Mouse (Mus musculus): ENCODE data around the gene Map3k6. TPM values are rescaled to one million over a fixed set of nuclear protein-coding genes. Genes with fewer than 3 reads are reported as not detected.

The Map3k6 gene
- polyA plus RNA-seq, 1 experiment from 2014 or later: 1.2 TPM

- ATAC-seq (replicated peaks; ENCODE audit: low FRiP score): no peak
- WGBS: 84% methylated on average over 8 of the region's 8 CpGs
- Histone ChIP-seq H3K9me3 (ENCODE audit: control insufficient read depth, low read length) (no peaks in the 10 kb centered on the region), H3K36me3 (ENCODE audit: control insufficient read depth, insufficient read depth, low read length) (no peaks in the 10 kb centered on the region), H3K4me2 (ENCODE audit: low read depth, low read length, severe bottlenecking) (no peak overlapping the region), H3K4me1 (replicated peaks; ENCODE audit: control insufficient read depth, insufficient read depth, low read length) (peaks cover 6% of the 10 kb centered on the region; the same call in 1 of the 2 replicates), H3K27me3 (ENCODE audit: control insufficient read depth, insufficient read depth, low read length) (peaks cover 7% of the 10 kb centered on the region; the same call in 1 of the 2 replicates), H3K9ac (ENCODE audit: low read length) (no peak overlapping the region), H3K4me3 (ENCODE audit: low read depth, low read length) (no peak overlapping the region), H3K27ac (ENCODE audit: low read depth, low read length) (no peak overlapping the region)
- DNase-seq (ENCODE audit: low spot score): no peak
Measured at GRCm38 (mm10) chr4:133221701-133222100, 18.9 kb upstream of the Map3k6 start.

- ATAC-seq (replicated peaks; ENCODE audit: low FRiP score): no peak
- no peak overlapping the region for H3K27ac ChIP-seq (ENCODE audit: low read depth, low read length)
- no peak for DNase-seq (ENCODE audit: low spot score)
Measured at GRCm38 (mm10) chr4:133223875-133224274, 16.7 kb upstream of the Map3k6 start.

GRCm38 (mm10) chr4:133226073-133226472, 14.5 kb upstream of the Map3k6 start:
- H3K36me3 ChIP-seq (ENCODE audit: control insufficient read depth, insufficient read depth, low read length): no peaks in the 10 kb centered on the region
- no peak overlapping the region for H3K4me3 ChIP-seq (ENCODE audit: low read depth, low read length)
- H3K9ac ChIP-seq (ENCODE audit: low read length): no peak overlapping the region
- H3K27me3 ChIP-seq (ENCODE audit: control insufficient read depth, insufficient read depth, low read length): 0 out of 2 replicates have a peak, but pooled peaks cover under 1% of the 10 kb centered on the region
- H3K4me1 ChIP-seq (replicated peaks; ENCODE audit: control insufficient read depth, insufficient read depth, low read length): peaks cover under 1% of the 10 kb centered on the region; the same call in 1 of the 2 replicates
- 76% methylated on average over 10 of the region's 10 CpGs for WGBS
- H3K27ac ChIP-seq (ENCODE audit: low read depth, low read length): no peak overlapping the region
- DNase-seq (ENCODE audit: low spot score) (no peak), ATAC-seq (replicated peaks; ENCODE audit: low FRiP score) (no peak)
- H3K4me2 ChIP-seq (ENCODE audit: low read depth, low read length, severe bottlenecking): no peak overlapping the region
- H3K9me3 ChIP-seq (ENCODE audit: control insufficient read depth, low read length): no peaks in the 10 kb centered on the region

More at GRCm38 (mm10) chr4:133223875-133224274, 16.7 kb upstream of the Map3k6 start:
- no peaks in the 10 kb centered on the region for H3K9me3 ChIP-seq (ENCODE audit: control insufficient read depth, low read length)
- peaks cover 6% of the 10 kb centered on the region; the same call in 1 of the 2 replicates for H3K4me1 ChIP-seq (replicated peaks; ENCODE audit: control insufficient read depth, insufficient read depth, low read length)
- H3K36me3 ChIP-seq (ENCODE audit: control insufficient read depth, insufficient read depth, low read length): no peaks in the 10 kb centered on the region
- 30% methylated on average over 5 of the region's 5 CpGs for WGBS
- H3K4me2 ChIP-seq (ENCODE audit: low read depth, low read length, severe bottlenecking): no peak overlapping the region
- peaks cover 7% of the 10 kb centered on the region; the same call in 1 of the 2 replicates for H3K27me3 ChIP-seq (ENCODE audit: control insufficient read depth, insufficient read depth, low read length)
- no peak overlapping the region; the same call in 1 of the 2 replicates for H3K9ac ChIP-seq (ENCODE audit: low read length)
- H3K4me3 ChIP-seq (ENCODE audit: low read depth, low read length): no peak overlapping the region

GRCm38 (mm10) chr4:133227636-133228035, 13.0 kb upstream of the Map3k6 start:
- no peak for ATAC-seq (replicated peaks; ENCODE audit: low FRiP score)
- H3K36me3 ChIP-seq (ENCODE audit: control insufficient read depth, insufficient read depth, low read length): no peaks in the 10 kb centered on the region
- H3K27ac ChIP-seq (ENCODE audit: low read depth, low read length): no peak overlapping the region
- H3K9me3 ChIP-seq (ENCODE audit: control insufficient read depth, low read length): no peaks in the 10 kb centered on the region
- no peak for DNase-seq (ENCODE audit: low spot score)
- WGBS: 69% methylated on average over 8 of the region's 8 CpGs
- H3K4me1 ChIP-seq (replicated peaks; ENCODE audit: control insufficient read depth, insufficient read depth, low read length): no peaks in the 10 kb centered on the region
- H3K9ac ChIP-seq (ENCODE audit: low read length): no peak overlapping the region
- H3K4me2 ChIP-seq (ENCODE audit: low read depth, low read length, severe bottlenecking): no peak overlapping the region
- H3K4me3 ChIP-seq (ENCODE audit: low read depth, low read length): no peak overlapping the region
- no peaks in the 10 kb centered on the region for H3K27me3 ChIP-seq (ENCODE audit: control insufficient read depth, insufficient read depth, low read length)

- Histone ChIP-seq H3K4me1 (replicated peaks; ENCODE audit: control insufficient read depth, insufficient read depth, low read length) (no peaks in the 10 kb centered on the region), H3K9me3 (ENCODE audit: control insufficient read depth, low read length) (no peaks in the 10 kb centered on the region), H3K4me3 (ENCODE audit: low read depth, low read length) (no peak overlapping the region), H3K9ac (ENCODE audit: low read length) (no peak overlapping the region), H3K4me2 (ENCODE audit: low read depth, low read length, severe bottlenecking) (no peak overlapping the region), H3K27me3 (ENCODE audit: control insufficient read depth, insufficient read depth, low read length) (no peaks in the 10 kb centered on the region), H3K36me3 (ENCODE audit: control insufficient read depth, insufficient read depth, low read length) (no peaks in the 10 kb centered on the region), H3K27ac (ENCODE audit: low read depth, low read length) (no peak overlapping the region)
- no peak for DNase-seq (ENCODE audit: low spot score)
- 79% methylated on average over 8 of the region's 8 CpGs for WGBS
- ATAC-seq (replicated peaks; ENCODE audit: low FRiP score): no peak
Measured at GRCm38 (mm10) chr4:133229582-133229981, 11.0 kb upstream of the Map3k6 start.

GRCm38 (mm10) chr4:133233285-133233976, 7.2 kb upstream of the Map3k6 start:
- Histone ChIP-seq H3K27me3 (ENCODE audit: control insufficient read depth, insufficient read depth, low read length) (no peaks in the 10 kb centered on the region), H3K4me3 (ENCODE audit: low read depth, low read length) (no peak overlapping the region), H3K36me3 (ENCODE audit: control insufficient read depth, insufficient read depth, low read length) (no peaks in the 10 kb centered on the region), H3K4me1 (replicated peaks; ENCODE audit: control insufficient read depth, insufficient read depth, low read length) (no peaks in the 10 kb centered on the region), H3K9ac (ENCODE audit: low read length) (no peak overlapping the region), H3K4me2 (ENCODE audit: low read depth, low read length, severe bottlenecking) (no peak overlapping the region), H3K9me3 (ENCODE audit: control insufficient read depth, low read length) (no peaks in the 10 kb centered on the region), H3K27ac (ENCODE audit: low read depth, low read length) (no peak overlapping the region)
- no peak for ATAC-seq (replicated peaks; ENCODE audit: low FRiP score)
- DNase-seq (ENCODE audit: low spot score): no peak
- WGBS: 41% methylated on average over 10 of the region's 10 CpGs

- ATAC-seq (replicated peaks; ENCODE audit: low FRiP score): no peak
- no peak for DNase-seq (ENCODE audit: low spot score)
- WGBS: 69% methylated on average over 5 of the region's 5 CpGs
- Histone ChIP-seq H3K9ac (ENCODE audit: low read length) (no peak overlapping the region), H3K4me2 (ENCODE audit: low read depth, low read length, severe bottlenecking) (no peak overlapping the region), H3K4me1 (replicated peaks; ENCODE audit: control insufficient read depth, insufficient read depth, low read length) (no peaks in the 10 kb centered on the region), H3K27ac (ENCODE audit: low read depth, low read length) (no peak overlapping the region), H3K9me3 (ENCODE audit: control insufficient read depth, low read length) (no peaks in the 10 kb centered on the region), H3K4me3 (ENCODE audit: low read depth, low read length) (no peak overlapping the region), H3K27me3 (ENCODE audit: control insufficient read depth, insufficient read depth, low read length) (peaks cover 2% of the 10 kb centered on the region; the same call in 1 of the 2 replicates), H3K36me3 (ENCODE audit: control insufficient read depth, insufficient read depth, low read length) (no peaks in the 10 kb centered on the region)
Measured at GRCm38 (mm10) chr4:133234771-133235170, 5.8 kb upstream of the Map3k6 start.

- no peak overlapping the region for H3K4me2 ChIP-seq (ENCODE audit: low read depth, low read length, severe bottlenecking)
- H3K27ac ChIP-seq (ENCODE audit: low read depth, low read length): no peak overlapping the region
- no peak for DNase-seq (ENCODE audit: low spot score)
- peaks cover 8% of the 10 kb centered on the region for H3K27me3 ChIP-seq (ENCODE audit: control insufficient read depth, insufficient read depth, low read length)
- H3K36me3 ChIP-seq (ENCODE audit: control insufficient read depth, insufficient read depth, low read length): no peaks in the 10 kb centered on the region
- peaks cover 3% of the 10 kb centered on the region; the same call in 1 of the 2 replicates for H3K4me1 ChIP-seq (replicated peaks; ENCODE audit: control insufficient read depth, insufficient read depth, low read length)
- 79% methylated on average over 5 of the region's 5 CpGs for WGBS
- no peak overlapping the region for H3K4me3 ChIP-seq (ENCODE audit: low read depth, low read length)
- ATAC-seq (replicated peaks; ENCODE audit: low FRiP score): no peak
- H3K9me3 ChIP-seq (ENCODE audit: control insufficient read depth, low read length): no peaks in the 10 kb centered on the region
- no peak overlapping the region for H3K9ac ChIP-seq (ENCODE audit: low read length)
Measured at GRCm38 (mm10) chr4:133235415-133235814, 5.2 kb upstream of the Map3k6 start.

- Histone ChIP-seq H3K27me3 (ENCODE audit: control insufficient read depth, insufficient read depth, low read length) (peaks cover 25% of the 10 kb centered on the region), H3K4me2 (ENCODE audit: low read depth, low read length, severe bottlenecking) (no peak overlapping the region), H3K36me3 (ENCODE audit: control insufficient read depth, insufficient read depth, low read length) (no peaks in the 10 kb centered on the region), H3K4me3 (ENCODE audit: low read depth, low read length) (no peak overlapping the region), H3K27ac (ENCODE audit: low read depth, low read length) (no peak overlapping the region), H3K4me1 (replicated peaks; ENCODE audit: control insufficient read depth, insufficient read depth, low read length) (peaks cover 6% of the 10 kb centered on the region; the same call in 1 of the 2 replicates), H3K9me3 (ENCODE audit: control insufficient read depth, low read length) (no peaks in the 10 kb centered on the region), H3K9ac (ENCODE audit: low read length) (no peak overlapping the region)
- WGBS: 86% methylated on average over 4 of the region's 4 CpGs
- DNase-seq (ENCODE audit: low spot score): no peak
- ATAC-seq (replicated peaks; ENCODE audit: low FRiP score): no peak
Measured at GRCm38 (mm10) chr4:133237911-133238310, 2.7 kb upstream of the Map3k6 start.

Data from forebrain, embryonic 11.5 days (tissue).